Mouse (Mus musculus): Measurements from ENCODE around the gene Ralgapa2.

DNA sequence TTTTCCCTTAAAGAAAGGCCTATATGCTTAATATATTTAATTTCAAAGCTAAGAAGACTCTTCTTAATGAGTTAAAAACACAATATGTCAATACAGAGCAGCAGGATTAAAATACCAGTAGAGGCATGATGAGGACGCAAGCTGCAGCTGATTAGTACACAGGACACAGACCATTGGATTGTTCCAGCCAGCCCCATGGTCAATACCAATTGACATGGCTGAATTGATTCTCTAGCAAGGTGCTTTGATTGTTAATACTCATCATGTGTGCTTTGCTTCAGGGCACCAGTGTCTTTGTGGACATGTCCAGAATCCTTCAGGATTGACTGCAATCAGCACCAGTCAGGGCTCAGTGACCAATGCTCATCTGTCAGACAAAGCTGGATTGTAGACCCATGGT, 185.5 kb downstream of the Ralgapa2 start:
- TF ChIP-seq ZMIZ1 (IDR thresholded peaks at IDR 0.05; ENCODE audit: low read depth, low read length), result no peak
- no peak for TF ChIP-seq ETS1 (conservative IDR thresholded peaks at IDR 0.05; ENCODE audit: low read depth, low read length)
- no peak for TF ChIP-seq RCOR1 (conservative IDR thresholded peaks at IDR 0.05; ENCODE audit: low read depth, low read length)
- TF ChIP-seq JUND (conservative IDR thresholded peaks at IDR 0.05; ENCODE audit: low read depth, low read length), result no peak
